Mouse (Mus musculus): ENCODE data around the gene Ppp1r13l. TPM values are rescaled to one million over a fixed set of nuclear protein-coding genes. Genes with fewer than 3 reads are reported as not detected.
A peak's percentile ranks its signal among the peaks of the same experiment; 100 is the strongest.

The Ppp1r13l gene
- polyA plus RNA-seq, 1 experiment, result 21.5 TPM

DNA sequence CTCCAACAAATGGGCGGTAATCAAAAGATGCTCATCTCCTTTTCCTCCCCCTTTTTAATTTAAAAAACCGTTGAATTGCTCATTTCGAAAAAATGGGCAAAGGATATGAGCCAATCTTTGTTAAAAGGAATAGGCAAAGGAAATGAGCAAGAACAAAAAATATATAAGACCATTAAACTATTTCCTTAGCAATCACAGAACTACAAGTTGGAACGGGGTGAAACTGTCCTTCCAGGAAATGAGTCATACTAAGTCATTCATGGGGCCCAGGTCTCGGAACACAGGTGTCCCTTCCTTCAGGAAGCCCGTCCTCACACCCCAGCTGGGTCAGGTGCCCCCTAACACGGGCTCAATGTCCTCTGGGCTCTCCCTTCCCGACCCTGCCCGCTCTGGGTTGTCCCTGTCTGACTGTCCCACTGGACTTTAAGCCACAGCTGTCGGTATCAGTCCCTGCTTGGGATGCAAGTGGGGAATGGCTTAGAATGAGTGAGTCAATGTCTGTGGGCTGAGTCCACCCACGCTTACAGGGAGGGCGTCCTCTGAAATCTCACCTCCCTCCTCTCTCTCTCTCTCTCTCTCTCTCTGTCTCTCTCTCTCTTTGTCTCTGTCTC is 15.2 kb upstream of the Ppp1r13l start, which contains the start of gene Ercc1:
Gene Ercc1, plus strand, starts transcription at position 542 of the 611 bp plus-strand sequence.
- Histone ChIP-seq H3K27me3 (replicated peaks) (peaks cover 17% of the 10 kb centered on the region), H3K4me3 (replicated peaks) (peak within 1 kb of the TSS; percentile 96), H3K4me1 (peaks cover 58% of the 10 kb centered on the region), H3K36me3 (replicated peaks; ENCODE audit: low read length) (peaks cover 17% of the 10 kb centered on the region), H3K9me3 (no peaks in the 10 kb centered on the region)
- no peak for TF ChIP-seq FLI1 (IDR thresholded peaks at IDR 0.05; ENCODE audit: low read length)
- no peak for TF ChIP-seq GATA1 (IDR thresholded peaks at IDR 0.05; ENCODE audit: borderline replicate concordance, low read length)

GRCm38 (mm10) chr7:19344938-19345471 is 14.5 kb upstream of the Ppp1r13l start:
- Histone ChIP-seq H3K27me3 (replicated peaks) (peaks cover 17% of the 10 kb centered on the region), H3K36me3 (replicated peaks; ENCODE audit: low read length) (peaks cover 21% of the 10 kb centered on the region), H3K4me3 (replicated peaks) (peak overlapping the region; percentile 96), H3K9me3 (no peaks in the 10 kb centered on the region), H3K4me1 (peaks cover 53% of the 10 kb centered on the region)
- TF ChIP-seq GATA1 (IDR thresholded peaks at IDR 0.05; ENCODE audit: borderline replicate concordance, low read length), result no peak
- TF ChIP-seq FLI1 (IDR thresholded peaks at IDR 0.05; ENCODE audit: low read length), result no peak

DNA sequence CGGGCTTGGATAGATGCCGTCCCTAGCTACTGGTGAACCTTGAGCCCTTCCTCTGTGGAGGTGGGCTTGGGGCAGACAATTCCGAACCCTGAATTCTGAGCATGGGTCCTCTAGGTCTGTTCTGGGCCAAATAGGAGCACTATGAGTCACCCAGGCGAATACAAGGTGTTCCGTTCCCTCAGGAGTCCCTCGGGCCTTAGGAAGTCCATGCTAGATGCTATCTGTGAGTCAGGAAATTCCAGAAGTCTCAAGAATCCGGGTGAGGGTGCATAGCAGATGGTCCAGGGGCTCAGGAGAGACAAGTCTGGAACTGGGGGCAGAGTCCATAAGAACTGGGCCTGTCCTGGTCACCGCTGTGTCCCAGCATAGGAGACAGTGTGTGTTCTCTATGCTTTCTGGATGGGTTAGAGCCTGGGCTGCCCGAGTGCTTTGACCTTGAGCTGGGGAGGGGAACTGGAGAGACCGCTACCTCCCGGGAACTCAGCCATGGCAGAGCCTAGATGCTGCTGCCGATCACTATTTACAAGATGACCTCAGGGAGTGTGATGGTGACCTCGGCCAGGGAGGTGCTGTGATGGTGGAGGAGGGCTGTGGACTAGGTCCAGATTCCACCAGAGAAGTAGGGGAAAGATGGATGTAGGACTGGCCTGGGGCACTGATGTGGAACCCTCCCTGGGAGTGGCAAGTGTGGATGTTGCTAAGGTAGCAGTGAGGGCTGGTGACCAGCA is 10.2 kb upstream of the Ppp1r13l start:
- peaks cover 57% of the 10 kb centered on the region for H3K36me3 ChIP-seq (replicated peaks; ENCODE audit: low read length)
- H3K9me3 ChIP-seq, result no peaks in the 10 kb centered on the region
- H3K4me3 ChIP-seq (replicated peaks), result no peak overlapping the region
- H3K4me1 ChIP-seq, result peaks cover 18% of the 10 kb centered on the region
- no peaks in the 10 kb centered on the region for H3K27me3 ChIP-seq (replicated peaks)
- TF ChIP-seq GATA1 (IDR thresholded peaks at IDR 0.05; ENCODE audit: borderline replicate concordance, low read length), result no peak
- TF ChIP-seq FLI1 (IDR thresholded peaks at IDR 0.05; ENCODE audit: low read length), result no peak

DNA sequence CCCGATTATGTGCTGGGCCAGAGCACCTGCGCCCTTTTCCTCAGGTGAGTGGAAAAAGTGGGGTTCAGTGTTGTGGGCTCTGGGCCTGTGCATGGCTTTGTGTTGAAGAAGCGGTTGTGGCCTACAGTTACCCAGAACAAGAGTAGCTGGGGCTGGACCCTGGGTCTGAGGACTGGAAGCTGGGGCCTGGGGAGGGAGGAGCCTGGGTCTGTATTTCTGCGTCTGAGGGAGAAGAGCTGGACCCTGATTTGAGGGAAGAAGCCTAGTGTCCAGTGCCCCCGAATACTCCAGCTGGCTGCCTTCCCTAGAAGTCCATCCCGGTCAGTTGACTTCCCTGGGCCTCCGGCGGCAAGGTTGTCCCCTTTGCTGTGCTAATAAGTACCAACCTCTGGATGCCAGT is 9.3 kb upstream of the Ppp1r13l start:
- Histone ChIP-seq H3K4me3 (replicated peaks) (no peak overlapping the region), H3K36me3 (replicated peaks; ENCODE audit: low read length) (peaks cover 65% of the 10 kb centered on the region), H3K9me3 (no peaks in the 10 kb centered on the region), H3K4me1 (peaks cover 10% of the 10 kb centered on the region), H3K27me3 (replicated peaks) (no peaks in the 10 kb centered on the region)
- TF ChIP-seq GATA1 (IDR thresholded peaks at IDR 0.05; ENCODE audit: borderline replicate concordance, low read length) (no peak), FLI1 (IDR thresholded peaks at IDR 0.05; ENCODE audit: low read length) (no peak)

DNA sequence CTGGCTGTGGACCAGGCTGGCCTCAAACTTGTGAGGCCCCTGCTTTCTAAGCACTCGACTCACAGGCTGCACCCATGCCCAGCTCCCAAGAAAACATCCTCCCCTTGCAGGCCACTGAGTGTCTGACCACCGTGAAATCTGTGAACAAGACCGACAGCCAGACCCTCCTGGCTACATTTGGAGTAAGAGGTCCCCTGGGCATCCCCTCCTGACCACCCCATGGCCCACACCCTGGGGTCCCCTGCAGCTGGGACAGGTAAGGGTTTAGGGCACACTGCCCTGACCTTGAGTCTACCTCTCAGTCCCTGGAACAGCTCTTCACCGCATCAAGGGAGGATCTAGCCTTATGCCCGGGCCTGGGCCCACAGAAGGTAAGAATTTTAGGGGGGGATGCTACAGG is 4.6 kb upstream of the Ppp1r13l start:
- Histone ChIP-seq H3K4me3 (replicated peaks) (no peak overlapping the region), H3K9me3 (no peaks in the 10 kb centered on the region), H3K36me3 (replicated peaks; ENCODE audit: low read length) (peaks cover 70% of the 10 kb centered on the region), H3K27me3 (replicated peaks) (no peaks in the 10 kb centered on the region), H3K4me1 (peaks cover 24% of the 10 kb centered on the region)
- no peak for TF ChIP-seq GATA1 (IDR thresholded peaks at IDR 0.05; ENCODE audit: borderline replicate concordance, low read length)
- no peak for TF ChIP-seq FLI1 (IDR thresholded peaks at IDR 0.05; ENCODE audit: low read length)

DNA sequence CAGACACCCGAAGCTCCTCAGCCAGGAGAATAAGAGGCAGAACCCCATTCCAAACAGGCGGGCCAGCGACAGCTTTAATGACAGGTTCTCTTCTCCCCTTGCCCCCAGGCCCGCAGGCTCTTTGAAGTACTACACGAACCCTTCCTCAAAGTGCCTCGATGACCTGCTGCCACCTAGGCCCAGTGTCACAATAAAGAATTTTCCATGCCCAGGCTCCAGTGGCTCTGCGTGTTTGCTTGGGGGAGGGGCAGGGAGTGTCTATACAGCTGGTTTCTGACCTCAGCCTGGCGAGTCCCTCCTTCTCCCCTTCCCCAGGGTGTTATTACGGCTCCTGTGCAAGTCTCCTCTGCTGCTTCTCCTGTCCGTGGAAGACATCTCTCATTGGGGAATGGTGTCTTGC is 3.2 kb upstream of the Ppp1r13l start:
- H3K4me1 ChIP-seq, result peaks cover 37% of the 10 kb centered on the region
- no peaks in the 10 kb centered on the region for H3K9me3 ChIP-seq
- H3K36me3 ChIP-seq (replicated peaks; ENCODE audit: low read length), result peaks cover 61% of the 10 kb centered on the region
- TF ChIP-seq GATA1 (IDR thresholded peaks at IDR 0.05; ENCODE audit: borderline replicate concordance, low read length) (no peak), FLI1 (IDR thresholded peaks at IDR 0.05; ENCODE audit: low read length) (no peak)
- no peaks in the 10 kb centered on the region for H3K27me3 ChIP-seq (replicated peaks)
- no peak overlapping the region for H3K4me3 ChIP-seq (replicated peaks)

DNA sequence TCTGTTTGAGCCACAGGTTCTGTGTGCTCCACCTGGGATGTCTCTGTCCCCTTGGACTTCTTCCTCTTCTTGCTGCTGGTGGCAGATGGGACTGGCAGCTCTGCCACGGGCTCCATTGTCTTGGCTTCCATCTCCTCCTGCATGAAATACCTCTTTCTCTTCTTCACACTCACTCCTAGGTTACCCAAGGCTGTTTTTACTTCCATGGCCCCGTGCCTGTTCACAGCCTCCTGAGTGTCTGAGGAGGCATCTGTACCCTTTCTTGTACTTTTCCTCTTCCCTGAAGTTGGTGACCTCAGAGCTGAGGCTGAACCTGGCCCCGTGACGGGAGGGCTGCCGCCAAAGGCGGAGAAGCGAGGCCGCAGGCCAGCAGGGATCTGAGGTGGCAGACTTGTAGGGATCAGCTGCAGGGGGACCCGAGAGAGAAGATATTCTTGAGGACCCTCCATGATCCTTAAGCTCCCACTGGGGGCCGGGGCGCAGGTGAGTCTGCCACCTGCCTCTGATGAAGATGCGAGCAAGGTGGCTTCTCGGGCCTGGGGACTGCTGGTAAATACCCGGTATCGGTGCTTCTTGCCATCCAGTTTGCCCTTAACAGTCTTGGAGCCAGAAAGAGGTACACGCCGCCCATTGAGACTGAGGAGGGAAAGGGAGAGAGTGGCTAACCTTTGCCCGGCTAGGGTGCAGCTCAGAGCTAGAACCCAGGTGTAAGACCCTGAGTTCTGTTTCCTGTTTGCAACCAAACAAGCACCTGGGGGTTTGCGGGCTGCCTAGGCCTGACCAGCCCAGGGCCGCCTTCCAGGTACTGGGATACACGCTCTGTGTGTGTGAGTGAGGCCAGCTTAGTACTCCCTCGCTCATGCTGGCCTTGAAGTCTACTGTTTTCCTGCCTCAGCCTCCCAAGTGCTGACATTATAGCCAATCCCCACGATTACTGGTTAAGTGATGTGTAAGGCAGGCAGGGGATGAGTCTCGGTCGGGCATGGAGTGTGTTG is 1.9 kb upstream of the Ppp1r13l start:
- Histone ChIP-seq H3K36me3 (replicated peaks; ENCODE audit: low read length) (peaks cover 48% of the 10 kb centered on the region), H3K4me1 (peaks cover 51% of the 10 kb centered on the region), H3K27me3 (replicated peaks) (peaks cover under 1% of the 10 kb centered on the region), H3K4me3 (replicated peaks) (peak overlapping the region; percentile 93), H3K9me3 (no peaks in the 10 kb centered on the region)
- TF ChIP-seq GATA1 (IDR thresholded peaks at IDR 0.05; ENCODE audit: borderline replicate concordance, low read length), result no peak
- TF ChIP-seq FLI1 (IDR thresholded peaks at IDR 0.05; ENCODE audit: low read length), result no peak

DNA sequence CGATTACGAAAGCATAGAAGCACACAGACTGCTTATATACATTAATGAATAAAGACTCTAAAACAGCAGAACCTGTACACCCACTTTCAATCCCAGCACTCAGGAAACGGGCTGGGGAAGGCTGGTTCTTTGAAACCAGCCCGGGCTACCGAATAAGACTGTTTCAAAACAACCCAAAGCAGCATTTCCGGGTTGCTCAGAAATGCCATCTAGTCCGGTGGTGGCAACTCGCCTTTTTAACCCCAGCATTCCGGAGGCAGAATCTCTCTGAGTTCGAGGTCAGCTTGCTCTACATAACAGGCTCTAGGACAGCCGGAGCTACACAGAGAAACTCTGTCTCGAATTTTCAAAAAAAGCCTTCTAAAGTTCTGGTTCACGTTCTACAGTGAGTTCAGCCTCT is 915 bp upstream of the Ppp1r13l start:
- H3K36me3 ChIP-seq (replicated peaks; ENCODE audit: low read length), result peaks cover 39% of the 10 kb centered on the region
- H3K4me1 ChIP-seq, result peaks cover 58% of the 10 kb centered on the region
- no peak for TF ChIP-seq GATA1 (IDR thresholded peaks at IDR 0.05; ENCODE audit: borderline replicate concordance, low read length)
- TF ChIP-seq FLI1 (IDR thresholded peaks at IDR 0.05; ENCODE audit: low read length), result no peak
- H3K27me3 ChIP-seq (replicated peaks), result peaks cover 2% of the 10 kb centered on the region
- no peaks in the 10 kb centered on the region for H3K9me3 ChIP-seq
- peak overlapping the region; percentile 93 for H3K4me3 ChIP-seq (replicated peaks)

GRCm38 (mm10) chr7:19359892-19360641 is 518 bp downstream of the Ppp1r13l start:
- Histone ChIP-seq H3K4me1 (peaks cover 65% of the 10 kb centered on the region), H3K4me3 (replicated peaks) (peak overlapping the region; percentile 93), H3K27me3 (replicated peaks) (peaks cover 2% of the 10 kb centered on the region), H3K36me3 (replicated peaks; ENCODE audit: low read length) (peaks cover 28% of the 10 kb centered on the region), H3K9me3 (no peaks in the 10 kb centered on the region)
- TF ChIP-seq GATA1 (IDR thresholded peaks at IDR 0.05; ENCODE audit: borderline replicate concordance, low read length) (no peak), FLI1 (IDR thresholded peaks at IDR 0.05; ENCODE audit: low read length) (no peak)

Measured in megakaryocyte, embryonic 14.5 days (primary cell).